Mouse (Mus musculus) kidney, embryonic 14.5 days (tissue): ENCODE measurements around the gene Msi2. TPM values are rescaled to one million over a fixed set of nuclear protein-coding genes. Genes with fewer than 3 reads are reported as not detected.
A peak's percentile ranks its signal among the peaks of the same experiment; 100 is the strongest.

Source experiments
- ATAC-seq: fragments of 200-750 bp; cut with Nextera tagmentation; 2 replicates; pipeline ENCODE4 v1.8.0; 2017; ENCODE audit warnings: moderate number of reproducible peaks, mild to moderate bottlenecking, moderate TSS enrichment, moderate library complexity; ENCODE audit not compliant: low FRiP score, low TSS enrichment
- H3K27ac ChIP-seq: fragments of 300-500 bp; sonication (generic); 2 replicates; pipeline ENCODE4 v1.5.1; 2014; ENCODE audit warnings: low read depth, mild to moderate bottlenecking, low read length, moderate library complexity, mixed read lengths
- H3K27me3 ChIP-seq: fragments of 300-500 bp; sonication (generic); 2 replicates; pipeline ENCODE4 v1.6.1; 2014; ENCODE audit warnings: mild to moderate bottlenecking, low read length; ENCODE audit not compliant: control insufficient read depth, insufficient read depth
- H3K36me3 ChIP-seq: fragments of 300-500 bp; sonication (generic); 2 replicates; pipeline ENCODE4 v1.6.1; 2014; ENCODE audit warnings: low read length, mixed read lengths; ENCODE audit not compliant: control insufficient read depth, insufficient read depth
- H3K4me1 ChIP-seq: fragments of 300-500 bp; sonication (generic); 2 replicates; pipeline ENCODE4 v1.6.1; 2014; ENCODE audit warnings: low read length, mixed read lengths; ENCODE audit not compliant: control insufficient read depth, insufficient read depth
- H3K4me2 ChIP-seq: fragments of 300-500 bp; sonication (generic); replicated peaks from 2 replicates; pipeline ENCODE4 v1.6.1; 2014; ENCODE audit warnings: low read depth, mild to moderate bottlenecking, low read length
- H3K4me3 ChIP-seq: fragments of 300-500 bp; sonication (generic); 2 replicates; pipeline ENCODE4 v1.5.1; 2014; ENCODE audit warnings: mild to moderate bottlenecking, low read length
- H3K9ac ChIP-seq: fragments of 300-500 bp; sonication (generic); 2 replicates; pipeline ENCODE4 v1.6.1; 2014; ENCODE audit warnings: low read depth, mild to moderate bottlenecking, low read length, moderate library complexity
- H3K9me3 ChIP-seq: fragments of 300-500 bp; sonication (generic); 2 replicates; pipeline ENCODE4 v1.6.1; 2016; ENCODE audit warnings: low read length; ENCODE audit not compliant: control insufficient read depth
- WGBS: fragments of 180-500 bp; shearing (Covaris S2); extraction: QIAGEN DNeasy Blood & Tissue Kit; methylation state at CpG from one replicate; pipeline ENCODE4 v1.1.7; 2014; 5-methylcytosine and 5-hydroxymethylcytosine counted together
- polyA plus RNA-seq: library from polyadenylated mRNA; unstranded; fragments of >200 nt; fragmentation: Nextera tagmentation; extraction: Ambion mirVana; gene quantifications from 2 replicates; pipeline ENCODE4 v1.2.1, GENCODE M21; 2014

The Msi2 gene
- polyA plus RNA-seq, 1 experiment from 2014 or later: 30.8 TPM

DNA sequence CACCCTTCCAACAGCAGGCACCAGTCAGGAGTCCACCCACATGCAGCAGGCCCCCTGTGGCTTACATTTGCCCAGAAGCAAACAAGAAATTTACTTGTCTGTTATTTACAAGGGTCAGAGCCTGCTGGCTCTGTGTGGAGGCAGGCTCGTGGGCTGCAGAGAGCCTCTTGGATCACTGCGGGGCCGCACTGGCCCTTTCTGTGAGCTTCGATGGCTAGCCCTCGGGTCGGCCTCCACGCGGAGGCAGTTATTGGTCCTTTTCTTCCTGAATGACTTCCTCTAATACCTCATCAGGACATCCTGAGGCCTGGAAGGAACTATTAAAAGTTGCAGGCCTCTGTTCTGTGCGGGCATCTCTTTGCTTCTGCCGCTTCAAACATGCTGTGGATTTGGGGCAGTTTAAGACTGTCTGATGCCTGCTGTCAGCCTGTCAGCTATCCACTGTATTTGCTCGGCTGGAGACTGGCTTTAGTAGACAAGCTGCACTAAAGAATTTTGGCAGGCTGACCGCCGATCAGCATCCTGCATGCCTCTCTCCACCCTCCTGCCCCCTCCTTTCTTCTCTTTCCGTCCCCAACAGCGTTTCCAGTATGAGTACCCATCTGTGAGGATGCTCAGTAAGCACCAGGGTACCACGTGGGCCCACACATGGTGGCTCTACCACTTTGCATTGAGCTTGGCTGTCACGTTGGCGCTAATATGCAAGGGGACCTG, 304.0 kb downstream of the Msi2 start:
- Histone ChIP-seq H3K4me1 (no peaks in the 10 kb centered on the region), H3K4me3 (no peak overlapping the region), H3K9me3 (no peaks in the 10 kb centered on the region), H3K4me2 (no peak overlapping the region), H3K9ac (no peak overlapping the region), H3K36me3 (no peaks in the 10 kb centered on the region), H3K27ac (no peak overlapping the region), H3K27me3 (no peaks in the 10 kb centered on the region)
- 52% methylated on average over 18 of the region's 18 CpGs for WGBS
- 0 out of 2 replicates have a peak, but pooled peaks have one; percentile 5 for ATAC-seq

DNA sequence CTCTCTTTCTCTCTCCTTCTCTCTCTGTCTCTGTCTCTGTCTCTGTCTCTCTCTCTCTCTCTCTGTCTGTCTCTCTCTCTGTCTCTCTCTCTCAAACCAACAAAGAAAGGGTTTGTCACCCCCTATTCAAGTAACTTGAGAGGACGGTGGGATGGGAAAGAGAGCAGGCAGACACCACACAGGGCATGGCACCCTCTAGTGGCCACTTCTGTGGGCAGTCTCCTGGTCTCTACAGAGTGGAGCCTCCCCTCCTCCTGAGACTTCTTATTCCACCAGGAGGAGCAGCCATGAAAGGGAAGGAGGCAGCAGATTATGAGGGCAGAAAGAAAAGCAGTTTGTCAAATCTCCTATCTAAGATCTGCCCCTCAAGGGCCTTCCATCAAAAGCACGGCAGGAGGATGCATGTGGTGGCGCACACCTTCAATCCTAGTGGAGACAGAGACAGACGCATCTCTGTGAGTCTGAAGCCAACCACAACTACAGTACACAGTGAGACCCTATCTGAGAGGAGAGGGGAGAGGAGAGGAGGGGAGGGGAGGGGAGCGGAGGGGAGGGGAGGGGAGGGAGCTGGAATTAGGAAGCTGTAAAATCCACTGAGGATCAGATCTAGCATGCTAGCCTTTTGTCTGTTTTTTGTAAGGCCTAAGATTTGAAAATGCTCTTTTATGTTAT, 305.8 kb downstream of the Msi2 start:
- no peaks in the 10 kb centered on the region for H3K9me3 ChIP-seq
- peak; percentile 80 for ATAC-seq
- H3K4me2 ChIP-seq: no peak overlapping the region
- no peak overlapping the region for H3K27ac ChIP-seq
- H3K36me3 ChIP-seq: no peaks in the 10 kb centered on the region
- 45% methylated on average over 5 of the region's 5 CpGs for WGBS
- no peaks in the 10 kb centered on the region for H3K4me1 ChIP-seq
- H3K9ac ChIP-seq: no peak overlapping the region
- H3K27me3 ChIP-seq: no peaks in the 10 kb centered on the region
- no peak overlapping the region for H3K4me3 ChIP-seq

DNA sequence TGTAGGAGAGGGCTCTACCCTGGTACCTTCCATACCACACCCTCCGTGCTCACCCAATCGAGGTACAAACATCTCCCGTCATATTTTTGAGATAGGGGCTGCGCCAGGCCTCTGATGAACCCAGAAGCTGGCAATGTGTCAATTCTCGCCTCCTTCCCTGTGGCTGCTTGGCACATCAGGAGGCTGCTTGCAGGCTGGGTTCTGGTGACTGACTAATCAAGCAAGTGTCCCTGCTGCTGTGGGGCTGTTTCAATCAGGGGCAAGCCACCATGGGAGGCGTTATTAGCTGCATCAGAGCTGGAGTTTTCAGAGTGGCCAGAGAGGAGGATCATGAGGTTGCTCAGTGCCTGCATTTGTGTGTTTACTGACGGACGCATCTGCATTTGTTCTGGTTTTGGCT, 310.0 kb downstream of the Msi2 start:
- 93% methylated on average over 8 of the region's 8 CpGs for WGBS
- Histone ChIP-seq H3K36me3 (no peaks in the 10 kb centered on the region; the same call in 1 of the 2 replicates), H3K4me3 (no peak overlapping the region), H3K27ac (no peak overlapping the region), H3K4me2 (no peak overlapping the region), H3K9me3 (no peaks in the 10 kb centered on the region), H3K9ac (no peak overlapping the region), H3K27me3 (no peaks in the 10 kb centered on the region), H3K4me1 (peaks cover 23% of the 10 kb centered on the region)
- no peak for ATAC-seq

DNA sequence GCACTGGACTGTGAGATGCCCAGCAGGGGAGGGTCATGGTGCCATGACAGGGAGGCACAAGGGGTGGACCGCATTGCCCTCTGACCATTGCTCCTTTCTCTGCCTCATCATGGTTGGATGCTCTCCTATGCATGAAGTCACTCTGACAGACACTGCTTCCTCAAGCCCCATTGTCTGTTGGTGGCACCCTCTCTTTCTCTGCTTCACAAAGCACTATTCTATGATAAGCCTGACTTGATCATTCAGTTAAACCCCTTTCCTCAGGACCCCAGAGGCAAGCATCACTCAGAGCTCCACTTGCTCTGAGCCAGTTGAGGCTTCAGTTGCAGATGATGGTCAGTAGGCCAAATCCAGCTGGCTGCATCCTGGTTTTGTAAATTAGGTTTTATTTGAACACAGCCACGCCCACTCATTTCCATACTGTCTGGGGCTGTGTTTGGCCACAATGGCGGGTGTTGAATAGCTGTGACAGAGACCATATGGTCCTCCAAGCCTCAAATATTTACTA, 311.9 kb downstream of the Msi2 start:
- no peaks in the 10 kb centered on the region for H3K27me3 ChIP-seq
- no peak overlapping the region for H3K4me2 ChIP-seq
- no peak overlapping the region for H3K4me3 ChIP-seq
- 58% methylated on average over 3 of the region's 3 CpGs for WGBS
- no peaks in the 10 kb centered on the region; the same call in 1 of the 2 replicates for H3K36me3 ChIP-seq
- H3K9ac ChIP-seq: no peak overlapping the region
- no peak overlapping the region for H3K27ac ChIP-seq
- peak; percentile 48 for ATAC-seq
- H3K9me3 ChIP-seq: no peaks in the 10 kb centered on the region
- H3K4me1 ChIP-seq: peaks cover 29% of the 10 kb centered on the region

DNA sequence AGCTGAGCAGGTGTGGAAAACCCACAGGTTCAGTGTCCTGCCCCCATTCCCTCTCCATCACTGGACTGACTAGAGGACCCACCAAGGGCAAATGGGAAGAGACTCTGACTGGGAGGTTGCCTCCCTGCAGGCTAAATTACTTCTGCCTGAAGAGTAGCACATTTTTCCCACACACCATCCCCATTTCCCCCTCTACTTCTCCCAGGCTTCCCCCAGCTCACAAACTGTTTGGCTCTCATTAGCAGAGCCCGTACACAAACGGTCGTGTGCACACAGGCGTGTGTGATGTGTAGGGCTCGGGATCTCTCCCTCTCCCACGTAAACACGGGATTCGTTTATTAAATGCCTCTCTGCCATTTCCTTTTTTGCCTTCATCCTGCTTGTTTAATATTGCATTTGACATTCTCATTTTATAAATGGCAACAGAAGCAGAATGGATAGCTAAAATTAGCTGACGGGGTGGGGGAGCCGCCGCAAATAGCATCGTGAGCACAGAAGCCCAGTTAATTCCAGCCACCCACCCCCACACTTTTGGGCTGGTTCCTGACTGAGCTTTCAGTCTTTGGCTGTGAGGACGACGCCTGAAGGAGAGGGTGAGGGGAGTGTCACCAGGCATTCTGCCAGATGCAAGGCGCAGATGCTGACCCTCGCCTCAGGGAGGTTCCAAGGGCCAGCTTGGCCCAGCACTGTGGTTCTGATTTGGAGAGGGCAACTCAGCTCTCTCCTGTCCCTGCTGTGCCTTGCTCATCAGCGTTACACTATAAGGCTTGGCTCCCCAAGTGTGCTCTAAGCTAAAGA, 313.3 kb downstream of the Msi2 start:
- no peaks in the 10 kb centered on the region for H3K9me3 ChIP-seq
- no peak overlapping the region; the same call in 1 of the 2 replicates for H3K4me2 ChIP-seq
- 38% methylated on average over 17 of the region's 17 CpGs for WGBS
- H3K9ac ChIP-seq: no peak overlapping the region
- peak; percentile 28; the same call in 1 of the 2 replicates for ATAC-seq
- no peaks in the 10 kb centered on the region; the same call in 1 of the 2 replicates for H3K36me3 ChIP-seq
- H3K4me3 ChIP-seq: no peak overlapping the region
- H3K4me1 ChIP-seq: peaks cover 37% of the 10 kb centered on the region
- peak overlapping the region; percentile 55; the same call in 1 of the 2 replicates for H3K27ac ChIP-seq
- no peaks in the 10 kb centered on the region for H3K27me3 ChIP-seq

DNA sequence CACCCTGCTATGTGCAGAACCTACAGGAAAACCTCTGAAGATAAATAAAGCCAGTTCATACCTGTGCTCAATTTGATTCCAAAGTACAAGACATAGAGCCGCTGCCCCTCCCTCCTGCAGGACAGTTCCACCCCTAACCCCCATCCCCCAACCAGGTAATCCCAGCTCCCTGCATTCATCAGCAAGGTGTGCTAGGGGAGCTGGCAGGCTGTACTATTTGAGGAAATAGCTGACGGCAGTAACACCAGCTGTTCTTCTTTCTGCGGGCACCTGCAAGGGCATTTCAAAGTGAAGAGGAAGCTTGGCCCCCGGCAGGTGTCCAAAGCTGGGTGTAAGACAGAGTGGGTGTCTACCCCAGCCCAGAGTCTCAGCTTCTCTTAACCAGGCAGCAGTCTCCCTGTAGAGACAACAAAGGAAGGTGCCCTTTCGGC, 314.1 kb downstream of the Msi2 start:
- Histone ChIP-seq H3K36me3 (no peaks in the 10 kb centered on the region; the same call in 1 of the 2 replicates), H3K4me1 (peaks cover 40% of the 10 kb centered on the region), H3K4me2 (no peak overlapping the region), H3K9me3 (no peaks in the 10 kb centered on the region), H3K9ac (no peak overlapping the region; the same call in 1 of the 2 replicates), H3K27me3 (no peaks in the 10 kb centered on the region), H3K4me3 (no peak overlapping the region), H3K27ac (0 out of 2 replicates have a peak overlapping the region, but pooled peaks have one; percentile 55)
- ATAC-seq: no peak
- WGBS: 87% methylated on average over 5 of the region's 5 CpGs

DNA sequence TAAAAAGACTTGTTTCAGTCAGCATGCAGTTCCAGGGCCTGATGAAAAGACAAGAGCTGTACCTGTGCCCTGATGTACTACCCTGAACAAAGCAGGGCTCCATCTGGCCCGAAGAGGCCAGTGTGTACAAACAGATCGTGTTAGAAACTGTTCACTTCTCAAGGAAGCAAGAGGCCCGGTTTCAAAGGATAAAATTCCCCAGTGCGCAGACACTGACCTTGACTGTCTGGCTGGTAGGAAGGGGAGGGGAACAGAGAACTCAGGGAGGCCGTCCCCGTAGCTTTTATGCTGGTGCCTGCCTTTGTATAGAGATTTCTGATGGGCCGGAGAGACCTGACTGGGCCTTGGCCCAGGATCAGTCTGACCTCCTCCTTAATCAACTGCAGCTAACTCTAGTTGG, 316.0 kb downstream of the Msi2 start:
- Histone ChIP-seq H3K4me3 (no peak overlapping the region), H3K4me2 (no peak overlapping the region), H3K36me3 (peaks cover 3% of the 10 kb centered on the region; the same call in 1 of the 2 replicates), H3K27me3 (no peaks in the 10 kb centered on the region), H3K9me3 (no peaks in the 10 kb centered on the region), H3K27ac (no peak overlapping the region), H3K4me1 (peaks cover 41% of the 10 kb centered on the region), H3K9ac (no peak overlapping the region)
- ATAC-seq: no peak
- WGBS: 45% methylated on average over 7 of the region's 7 CpGs

DNA sequence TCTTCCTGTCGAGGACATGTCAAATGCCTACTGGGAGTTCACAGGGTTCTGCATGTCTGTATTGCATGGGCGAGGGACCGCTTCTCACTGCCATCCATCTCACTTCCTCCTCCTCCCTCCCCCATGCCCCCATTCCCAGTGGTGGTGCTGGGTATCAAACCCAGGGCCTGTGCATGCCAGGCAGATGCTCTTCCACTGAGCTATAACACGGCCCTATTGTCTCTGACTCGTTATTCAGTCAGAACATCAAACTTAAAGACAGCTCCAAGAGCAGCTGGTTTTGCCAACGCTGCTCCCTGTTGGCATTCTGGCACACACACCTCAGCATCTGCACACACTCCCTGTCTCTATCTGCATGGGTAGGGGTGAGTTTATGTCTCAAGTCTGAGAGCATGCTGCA, 317.0 kb downstream of the Msi2 start:
- Histone ChIP-seq H3K4me3 (no peak overlapping the region), H3K27me3 (no peaks in the 10 kb centered on the region), H3K4me2 (no peak overlapping the region), H3K36me3 (peaks cover 3% of the 10 kb centered on the region; the same call in 1 of the 2 replicates), H3K9me3 (no peaks in the 10 kb centered on the region), H3K27ac (no peak overlapping the region), H3K9ac (no peak overlapping the region), H3K4me1 (peaks cover 34% of the 10 kb centered on the region)
- no peak for ATAC-seq
- WGBS: 84% methylated on average over 6 of the region's 6 CpGs
